Mouse (Mus musculus): ENCODE results near the gene Eif2ak4. TPM values are rescaled to one million over a fixed set of nuclear protein-coding genes. Genes with fewer than 3 reads are reported as not detected.

Eif2ak4 gene
- polyA plus RNA-seq, 1 experiment from 2014 or later = 11.3 TPM

DNA sequence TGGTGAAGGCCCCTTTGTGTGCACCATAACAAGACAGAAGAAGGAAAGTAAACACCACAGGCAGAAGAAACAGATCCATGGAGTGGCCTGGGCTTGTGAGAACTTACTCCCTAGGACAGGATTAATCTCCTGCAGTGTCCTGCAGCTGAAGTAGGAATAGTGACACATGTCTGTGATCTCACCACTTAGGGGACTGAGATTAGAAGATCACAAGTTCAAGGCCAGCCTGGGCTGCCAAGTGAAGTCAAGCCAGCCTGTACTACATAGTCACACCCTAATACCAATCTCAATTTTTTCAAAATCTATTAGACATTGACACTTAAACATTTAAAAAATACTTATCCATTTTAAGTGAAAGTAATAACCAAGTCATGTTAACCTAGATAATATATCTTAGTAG lies 79.9 kb downstream of the Eif2ak4 start:
- H3K27ac ChIP-seq (ENCODE audit: low read length) = no peak overlapping the region
- H3K4me1 ChIP-seq (ENCODE audit: control insufficient read depth, insufficient read depth, low read length) = no peaks in the 10 kb centered on the region
- H3K4me3 ChIP-seq (replicated peaks; ENCODE audit: low read length) = no peak overlapping the region
- no peaks in the 10 kb centered on the region for H3K9me3 ChIP-seq (replicated peaks; ENCODE audit: control insufficient read depth, low read length)
- no peaks in the 10 kb centered on the region for H3K27me3 ChIP-seq (ENCODE audit: control insufficient read depth, insufficient read depth, low read length)
- no peak for ATAC-seq (ENCODE audit: insufficient read depth, low FRiP score)
- no peak overlapping the region for H3K4me2 ChIP-seq (ENCODE audit: low read depth, low read length)
- H3K9ac ChIP-seq (ENCODE audit: low read length) = no peak overlapping the region
- peaks cover 21% of the 10 kb centered on the region for H3K36me3 ChIP-seq (ENCODE audit: control insufficient read depth, insufficient read depth, low read length)

- H3K36me3 ChIP-seq (ENCODE audit: control insufficient read depth, insufficient read depth, low read length) = 0 out of 2 replicates have a peak, but pooled peaks cover 8% of the 10 kb centered on the region
- 1% methylated on average over 52 of the region's 52 CpGs for WGBS
- H3K9ac ChIP-seq (ENCODE audit: low read length) = peak overlapping the region; percentile 88
- H3K4me2 ChIP-seq (ENCODE audit: low read depth, low read length) = peak overlapping the region; percentile 82
- no peaks in the 10 kb centered on the region for H3K27me3 ChIP-seq (ENCODE audit: control insufficient read depth, insufficient read depth, low read length)
- H3K4me1 ChIP-seq (ENCODE audit: control insufficient read depth, insufficient read depth, low read length) = peaks cover 8% of the 10 kb centered on the region
- H3K27ac ChIP-seq (ENCODE audit: low read length) = peak overlapping the region; percentile 84
- H3K9me3 ChIP-seq (replicated peaks; ENCODE audit: control insufficient read depth, low read length) = no peaks in the 10 kb centered on the region
- ATAC-seq (ENCODE audit: insufficient read depth, low FRiP score) = peak; percentile 69
- H3K4me3 ChIP-seq (replicated peaks; ENCODE audit: low read length) = peak overlapping the region; percentile 82
Measured at GRCm38 (mm10) chr2:118478833-118479549, 90.6 kb downstream of the Eif2ak4 start.

DNA sequence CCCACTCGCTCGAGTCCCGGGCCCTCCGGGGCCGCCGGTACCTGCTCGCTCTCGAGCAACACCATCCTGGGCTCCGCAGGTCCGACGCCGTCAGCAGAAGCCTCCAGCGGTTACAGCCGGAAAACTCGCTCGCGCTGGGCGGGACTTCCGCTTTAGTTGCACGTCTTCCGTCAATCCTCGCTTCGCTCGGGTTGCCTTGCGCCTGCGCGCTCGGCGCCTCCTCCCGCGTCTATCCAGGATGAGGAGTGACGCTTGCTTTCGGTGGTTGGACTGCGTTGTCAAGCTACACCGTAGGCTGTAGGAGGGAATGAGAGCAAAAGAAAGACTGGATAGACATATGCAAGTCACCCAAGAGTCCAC lies 91.1 kb downstream of the Eif2ak4 start, which contains the start of gene Srp14:
Srp14 (minus strand) TSS at position 162 of the 360 bp plus-strand sequence.
- H3K4me1 ChIP-seq (ENCODE audit: control insufficient read depth, insufficient read depth, low read length) = peaks cover 8% of the 10 kb centered on the region
- peak within 1 kb of the TSS; percentile 84 for H3K27ac ChIP-seq (ENCODE audit: low read length)
- H3K9me3 ChIP-seq (replicated peaks; ENCODE audit: control insufficient read depth, low read length) = no peaks in the 10 kb centered on the region
- ATAC-seq (ENCODE audit: insufficient read depth, low FRiP score) = peak; percentile 93
- WGBS = under 1% methylated on average over 35 of the region's 35 CpGs
- H3K4me2 ChIP-seq (ENCODE audit: low read depth, low read length) = peak within 1 kb of the TSS; percentile 82
- H3K27me3 ChIP-seq (ENCODE audit: control insufficient read depth, insufficient read depth, low read length) = no peaks in the 10 kb centered on the region
- H3K36me3 ChIP-seq (ENCODE audit: control insufficient read depth, insufficient read depth, low read length) = 0 out of 2 replicates have a peak, but pooled peaks cover 4% of the 10 kb centered on the region
- peak within 1 kb of the TSS; percentile 88 for H3K9ac ChIP-seq (ENCODE audit: low read length)
- H3K4me3 ChIP-seq (replicated peaks; ENCODE audit: low read length) = peak within 1 kb of the TSS; percentile 82

DNA sequence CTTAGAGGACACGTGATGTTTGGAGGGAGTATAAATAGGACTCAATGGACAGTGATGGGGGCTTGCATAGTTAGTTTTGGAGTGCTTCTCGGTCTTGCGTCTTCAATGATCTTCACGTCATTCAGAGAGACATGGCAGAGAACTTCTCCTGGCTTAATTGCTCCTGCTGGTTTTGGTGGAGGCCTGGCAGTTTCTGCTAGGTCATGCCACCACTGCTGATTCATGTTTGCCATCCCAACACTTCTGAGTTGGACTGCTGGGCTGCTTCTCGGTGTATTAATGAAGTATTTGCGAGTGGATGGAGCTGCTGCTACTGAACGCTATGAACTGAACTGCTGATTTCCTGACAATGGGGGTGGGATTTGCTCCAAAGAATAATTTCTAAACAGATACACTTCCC lies 92.5 kb downstream of the Eif2ak4 start:
- H3K9ac ChIP-seq (ENCODE audit: low read length) = no peak overlapping the region

GRCm38 (mm10) chr2:118483032-118483431 lies 94.6 kb downstream of the Eif2ak4 start:
- Histone ChIP-seq H3K9ac (ENCODE audit: low read length) (no peak overlapping the region), H3K27ac (ENCODE audit: low read length) (no peak overlapping the region), H3K4me2 (ENCODE audit: low read depth, low read length) (no peak overlapping the region), H3K4me3 (replicated peaks; ENCODE audit: low read length) (no peak overlapping the region), H3K36me3 (ENCODE audit: control insufficient read depth, insufficient read depth, low read length) (no peaks in the 10 kb centered on the region), H3K27me3 (ENCODE audit: control insufficient read depth, insufficient read depth, low read length) (no peaks in the 10 kb centered on the region), H3K4me1 (ENCODE audit: control insufficient read depth, insufficient read depth, low read length) (peaks cover 8% of the 10 kb centered on the region), H3K9me3 (replicated peaks; ENCODE audit: control insufficient read depth, low read length) (no peaks in the 10 kb centered on the region)
- 80% methylated on average over 5 of the region's 5 CpGs for WGBS
- no peak for ATAC-seq (ENCODE audit: insufficient read depth, low FRiP score)

More for the DNA sequence above, 92.5 kb downstream of the Eif2ak4 start:
- no peak for ATAC-seq (ENCODE audit: insufficient read depth, low FRiP score)
- H3K27me3 ChIP-seq (ENCODE audit: control insufficient read depth, insufficient read depth, low read length) = no peaks in the 10 kb centered on the region
- 91% methylated on average over 7 of the region's 7 CpGs for WGBS
- H3K4me1 ChIP-seq (ENCODE audit: control insufficient read depth, insufficient read depth, low read length) = peaks cover 8% of the 10 kb centered on the region
- no peak overlapping the region for H3K27ac ChIP-seq (ENCODE audit: low read length)
- no peaks in the 10 kb centered on the region for H3K9me3 ChIP-seq (replicated peaks; ENCODE audit: control insufficient read depth, low read length)
- H3K36me3 ChIP-seq (ENCODE audit: control insufficient read depth, insufficient read depth, low read length) = 0 out of 2 replicates have a peak, but pooled peaks cover 4% of the 10 kb centered on the region
- H3K4me3 ChIP-seq (replicated peaks; ENCODE audit: low read length) = no peak overlapping the region
- H3K4me2 ChIP-seq (ENCODE audit: low read depth, low read length) = no peak overlapping the region

DNA sequence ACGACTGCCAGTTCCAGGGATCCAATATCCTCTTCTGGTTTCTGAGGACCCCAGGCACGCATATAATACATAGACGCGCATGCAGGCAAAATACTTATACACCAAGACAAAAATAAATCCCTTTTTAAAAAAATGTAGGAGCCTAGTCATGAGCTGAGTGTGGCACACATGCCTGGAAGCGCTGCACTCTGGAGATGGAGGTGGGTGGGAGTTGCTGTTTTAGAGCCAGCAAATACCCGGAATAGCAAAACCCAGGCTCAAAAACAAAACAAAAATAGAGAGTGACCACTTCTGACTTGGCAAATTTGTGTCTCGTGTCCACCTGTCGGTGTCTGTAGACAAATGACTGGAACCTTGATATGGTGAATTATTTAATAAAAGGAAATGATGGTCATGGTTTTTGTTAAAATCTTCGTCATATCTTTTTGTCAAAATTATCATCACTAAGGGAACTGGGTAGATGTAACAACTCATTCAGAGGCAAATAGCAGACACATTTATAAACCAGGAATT lies 96.0 kb downstream of the Eif2ak4 start:
- Histone ChIP-seq H3K4me1 (ENCODE audit: control insufficient read depth, insufficient read depth, low read length) (no peaks in the 10 kb centered on the region), H3K36me3 (ENCODE audit: control insufficient read depth, insufficient read depth, low read length) (no peaks in the 10 kb centered on the region), H3K27me3 (ENCODE audit: control insufficient read depth, insufficient read depth, low read length) (no peaks in the 10 kb centered on the region), H3K9ac (ENCODE audit: low read length) (no peak overlapping the region), H3K27ac (ENCODE audit: low read length) (no peak overlapping the region), H3K4me3 (replicated peaks; ENCODE audit: low read length) (no peak overlapping the region), H3K4me2 (ENCODE audit: low read depth, low read length) (no peak overlapping the region), H3K9me3 (replicated peaks; ENCODE audit: control insufficient read depth, low read length) (no peaks in the 10 kb centered on the region)
- no peak for ATAC-seq (ENCODE audit: insufficient read depth, low FRiP score)
- WGBS = 85% methylated on average over 9 of the region's 9 CpGs

- Histone ChIP-seq H3K4me2 (ENCODE audit: low read depth, low read length) (no peak overlapping the region), H3K36me3 (ENCODE audit: control insufficient read depth, insufficient read depth, low read length) (no peaks in the 10 kb centered on the region), H3K27ac (ENCODE audit: low read length) (no peak overlapping the region), H3K27me3 (ENCODE audit: control insufficient read depth, insufficient read depth, low read length) (no peaks in the 10 kb centered on the region), H3K9me3 (replicated peaks; ENCODE audit: control insufficient read depth, low read length) (no peaks in the 10 kb centered on the region), H3K9ac (ENCODE audit: low read length) (no peak overlapping the region), H3K4me3 (replicated peaks; ENCODE audit: low read length) (no peak overlapping the region), H3K4me1 (ENCODE audit: control insufficient read depth, insufficient read depth, low read length) (peaks cover 6% of the 10 kb centered on the region)
- no peak for ATAC-seq (ENCODE audit: insufficient read depth, low FRiP score)
- 71% methylated on average over 3 of the region's 3 CpGs for WGBS
Measured at GRCm38 (mm10) chr2:118485415-118485814, 97.0 kb downstream of the Eif2ak4 start.

GRCm38 (mm10) chr2:118486933-118487332 lies 98.5 kb downstream of the Eif2ak4 start:
- no peak overlapping the region for H3K4me2 ChIP-seq (ENCODE audit: low read depth, low read length)
- no peak overlapping the region for H3K9ac ChIP-seq (ENCODE audit: low read length)
- no peak overlapping the region for H3K4me3 ChIP-seq (replicated peaks; ENCODE audit: low read length)
- H3K36me3 ChIP-seq (ENCODE audit: control insufficient read depth, insufficient read depth, low read length) = no peaks in the 10 kb centered on the region
- no peak overlapping the region for H3K27ac ChIP-seq (ENCODE audit: low read length)
- H3K4me1 ChIP-seq (ENCODE audit: control insufficient read depth, insufficient read depth, low read length) = peaks cover 13% of the 10 kb centered on the region
- H3K9me3 ChIP-seq (replicated peaks; ENCODE audit: control insufficient read depth, low read length) = no peaks in the 10 kb centered on the region
- peak; percentile 19; the same call in 1 of the 2 replicates for ATAC-seq (ENCODE audit: insufficient read depth, low FRiP score)
- WGBS = 18% methylated on average over 12 of the region's 12 CpGs
- no peaks in the 10 kb centered on the region for H3K27me3 ChIP-seq (ENCODE audit: control insufficient read depth, insufficient read depth, low read length)

GRCm38 (mm10) chr2:118487806-118488205 lies 99.4 kb downstream of the Eif2ak4 start:
- no peaks in the 10 kb centered on the region for H3K9me3 ChIP-seq (replicated peaks; ENCODE audit: control insufficient read depth, low read length)
- no peaks in the 10 kb centered on the region for H3K36me3 ChIP-seq (ENCODE audit: control insufficient read depth, insufficient read depth, low read length)
- no peak overlapping the region for H3K4me3 ChIP-seq (replicated peaks; ENCODE audit: low read length)
- no peak overlapping the region for H3K27ac ChIP-seq (ENCODE audit: low read length)
- no peak for ATAC-seq (ENCODE audit: insufficient read depth, low FRiP score)
- 65% methylated on average over 3 of the region's 3 CpGs for WGBS
- H3K9ac ChIP-seq (ENCODE audit: low read length) = no peak overlapping the region
- H3K4me2 ChIP-seq (ENCODE audit: low read depth, low read length) = no peak overlapping the region
- no peaks in the 10 kb centered on the region for H3K27me3 ChIP-seq (ENCODE audit: control insufficient read depth, insufficient read depth, low read length)
- H3K4me1 ChIP-seq (ENCODE audit: control insufficient read depth, insufficient read depth, low read length) = peaks cover 13% of the 10 kb centered on the region

All from stomach, embryonic 16.5 days (tissue).